Mouse (Mus musculus) lung, adult 2 months (tissue): ENCODE data around the gene Acsm3. TPM values are rescaled to one million over a fixed set of nuclear protein-coding genes. Genes with fewer than 3 reads are reported as not detected.

ENCODE experiments used
- DNase-seq: peaks from one replicate; pipeline ENCODE4 v3.0.0; 2022
- H3K4me1 ChIP-seq: fragments of 200-500 bp; 2 replicates; pipeline ENCODE4 v1.6.1; 2011; ENCODE audit warnings: low read length; ENCODE audit not compliant: control insufficient read depth, insufficient read depth
- H3K4me3 ChIP-seq: fragments of 200-500 bp; replicated peaks from 2 replicates; pipeline ENCODE3; 2011; ENCODE audit warnings: low read depth, mild to moderate bottlenecking, control low read depth, low read length; ENCODE audit errors: extremely low read depth
- CTCF ChIP-seq: fragments of 200-500 bp; IDR thresholded peaks from 2 replicates; pipeline ENCODE4 v1.5.1; 2011; ENCODE audit warnings: mild to moderate bottlenecking, low read length, control low read depth; ENCODE audit not compliant: insufficient read depth
- POLR2A ChIP-seq: fragments of 200-500 bp; IDR thresholded peaks from 2 replicates; pipeline ENCODE4 v1.6.1; 2011; ENCODE audit warnings: low read depth, mild to moderate bottlenecking, control low read depth, low read length, borderline replicate concordance; ENCODE audit errors: extremely low read depth
- WGBS: fragments of 180-500 bp; shearing (Covaris S2); methylation state at CpG from one replicate; pipeline ENCODE4 v1.1.7; 2018; 5-methylcytosine and 5-hydroxymethylcytosine counted together
- polyA plus RNA-seq: library from polyadenylated mRNA; depleted of rRNA; stranded (reverse); fragments of >200 nt; gene quantifications from 2 replicates; pipeline ENCODE4 v1.2.3, GENCODE M21; 2012

Gene Acsm3
- polyA plus RNA-seq, 1 experiment: 2.9 TPM

DNA sequence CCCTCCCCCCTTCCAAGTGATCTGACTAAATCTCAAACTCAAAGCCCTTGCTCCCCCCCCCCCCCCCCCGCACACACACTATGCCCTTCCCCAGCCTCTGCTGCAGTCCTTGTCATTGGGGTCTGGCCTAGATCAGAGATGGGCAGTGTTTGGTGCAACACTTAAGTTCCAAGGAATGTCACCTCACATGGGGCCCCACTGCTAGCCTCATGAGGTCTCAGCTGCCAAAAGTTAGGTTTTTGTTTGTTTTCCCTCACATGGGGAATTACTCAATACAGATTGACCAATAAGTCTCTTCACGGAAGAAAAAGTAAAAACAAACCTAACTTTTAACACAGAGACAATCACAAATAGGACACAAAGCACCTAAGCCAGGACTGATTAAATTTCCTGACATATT, 12.0 kb upstream of the Acsm3 start:
- DNase-seq: no peak
- no peaks in the 10 kb centered on the region for H3K4me1 ChIP-seq
- TF ChIP-seq POLR2A (no peak), CTCF (no peak)
- H3K4me3 ChIP-seq: no peak overlapping the region
- 45% methylated on average over 2 of the region's 2 CpGs for WGBS

DNA sequence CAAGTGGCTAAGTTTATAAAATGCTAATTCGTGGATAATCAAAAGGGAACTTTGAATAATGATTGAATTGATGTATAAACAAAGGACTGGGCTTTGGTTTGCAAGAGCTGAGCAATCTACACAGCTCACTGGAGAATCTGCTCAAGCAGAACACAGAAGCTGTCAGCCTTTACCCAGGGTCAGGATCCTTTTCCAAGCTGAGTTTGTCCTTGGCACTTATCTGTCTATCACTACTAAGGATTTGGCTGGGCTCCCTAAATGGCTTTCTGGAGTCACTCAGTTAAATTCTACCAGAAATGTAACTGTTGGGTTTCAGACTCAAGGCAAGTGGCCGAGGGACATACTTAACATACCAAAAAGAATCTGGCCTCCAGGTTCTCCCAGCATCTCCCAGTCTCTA, 10.8 kb upstream of the Acsm3 start:
- TF ChIP-seq POLR2A (no peak), CTCF (no peak)
- 43% methylated on average over 2 of the region's 2 CpGs for WGBS
- DNase-seq: no peak
- no peak overlapping the region for H3K4me3 ChIP-seq
- H3K4me1 ChIP-seq: no peaks in the 10 kb centered on the region

DNA sequence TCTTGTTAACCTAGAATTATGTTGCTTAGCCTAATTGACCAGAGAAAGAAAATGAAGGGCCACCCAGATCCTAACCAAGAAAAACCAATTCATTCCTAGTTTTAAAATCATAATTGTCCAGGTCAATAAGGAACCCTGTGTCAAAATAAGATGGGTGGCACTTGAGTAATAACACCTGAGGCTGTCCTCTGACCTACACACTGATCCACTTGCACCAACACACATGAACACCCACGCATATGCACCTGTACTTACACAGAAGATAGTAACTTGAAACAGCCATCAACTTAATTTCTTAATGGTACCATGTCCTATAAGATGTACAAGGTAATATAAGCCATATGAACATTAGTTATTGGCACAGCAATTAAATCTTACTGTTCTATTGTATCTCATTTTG, 7.0 kb upstream of the Acsm3 start:
- WGBS: 89% methylated on average over 1 of the region's 1 CpGs

DNA sequence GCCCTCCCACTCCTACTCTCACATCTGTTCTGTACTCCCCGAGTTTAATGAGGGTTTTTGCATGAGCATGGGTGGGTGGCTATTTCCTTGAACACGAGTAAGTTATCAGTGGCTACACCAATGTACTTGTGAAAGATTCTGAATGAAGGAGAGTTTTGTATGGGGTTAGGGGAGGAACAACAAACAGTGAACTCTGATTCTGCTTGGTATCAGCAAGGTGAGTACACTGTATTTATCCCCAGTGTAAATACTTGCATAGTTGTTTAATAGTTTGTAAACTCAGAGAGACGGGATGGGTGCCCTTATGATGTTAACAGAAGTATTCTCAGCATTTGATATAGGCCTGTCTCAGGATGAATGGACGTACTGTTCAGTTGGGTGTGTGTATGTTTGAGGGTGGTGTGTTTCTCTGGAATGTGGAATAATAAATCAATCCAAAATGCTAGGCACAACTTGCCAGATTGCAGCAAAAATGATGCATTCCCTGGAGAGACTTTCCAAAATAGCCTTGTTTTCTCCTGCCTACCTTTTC, 1.5 kb downstream of the Acsm3 start:
- H3K4me1 ChIP-seq: no peaks in the 10 kb centered on the region
- WGBS: 36% methylated on average over 4 of the region's 4 CpGs
- H3K4me3 ChIP-seq: no peak overlapping the region
- TF ChIP-seq POLR2A (no peak), CTCF (no peak)
- no peak for DNase-seq

More for the DNA sequence above, 7.0 kb upstream of the Acsm3 start:
- Histone ChIP-seq H3K4me1 (no peaks in the 10 kb centered on the region), H3K4me3 (no peak overlapping the region)
- no peak for DNase-seq
- TF ChIP-seq POLR2A: no peak

DNA sequence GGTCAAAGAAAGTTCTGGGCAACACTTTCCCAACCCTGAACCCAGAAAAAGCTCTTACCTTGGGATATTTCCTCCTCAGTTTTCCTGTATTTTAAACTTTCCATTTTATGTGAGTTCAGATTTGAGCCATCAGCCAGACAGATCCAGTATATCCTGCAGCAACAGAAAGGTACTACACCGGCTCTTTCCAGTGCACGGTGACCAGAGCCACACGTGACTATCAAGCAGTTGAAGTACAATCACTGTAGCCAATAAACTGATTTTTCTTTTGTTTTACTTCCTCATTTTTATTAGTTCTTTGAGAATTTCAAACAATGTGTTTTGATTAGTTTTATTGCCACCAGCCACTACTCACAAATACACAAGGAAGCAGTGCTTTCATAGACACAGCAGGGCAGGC, 3.7 kb downstream of the Acsm3 start:
- no peak for TF ChIP-seq POLR2A
- TF ChIP-seq CTCF: no peak
- DNase-seq: no peak
- WGBS: 86% methylated on average over 3 of the region's 3 CpGs
- H3K4me1 ChIP-seq: no peaks in the 10 kb centered on the region
- no peak overlapping the region for H3K4me3 ChIP-seq

DNA sequence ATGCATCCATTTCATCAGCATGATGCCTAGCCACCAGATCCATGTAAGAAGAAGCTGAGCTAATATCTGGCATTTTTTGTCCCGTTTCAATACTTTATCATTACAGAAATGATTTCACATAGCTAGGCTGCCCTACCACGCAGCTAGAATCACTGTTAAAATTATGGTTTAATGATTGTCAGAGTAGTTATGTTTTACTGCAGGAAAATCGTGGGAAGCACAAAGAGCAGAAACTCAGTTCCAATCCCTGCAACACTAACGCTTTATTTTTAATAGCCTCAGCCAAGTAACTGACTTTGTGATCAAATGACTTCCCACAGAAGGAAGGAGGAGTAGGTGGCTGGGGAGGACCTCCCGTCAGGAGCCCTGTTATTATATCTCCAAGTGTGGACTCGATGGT, 6.3 kb downstream of the Acsm3 start:
- no peak for TF ChIP-seq CTCF
- no peak for TF ChIP-seq POLR2A
- DNase-seq: no peak
- no peak overlapping the region for H3K4me3 ChIP-seq
- WGBS: 78% methylated on average over 6 of the region's 6 CpGs
- H3K4me1 ChIP-seq: no peaks in the 10 kb centered on the region

DNA sequence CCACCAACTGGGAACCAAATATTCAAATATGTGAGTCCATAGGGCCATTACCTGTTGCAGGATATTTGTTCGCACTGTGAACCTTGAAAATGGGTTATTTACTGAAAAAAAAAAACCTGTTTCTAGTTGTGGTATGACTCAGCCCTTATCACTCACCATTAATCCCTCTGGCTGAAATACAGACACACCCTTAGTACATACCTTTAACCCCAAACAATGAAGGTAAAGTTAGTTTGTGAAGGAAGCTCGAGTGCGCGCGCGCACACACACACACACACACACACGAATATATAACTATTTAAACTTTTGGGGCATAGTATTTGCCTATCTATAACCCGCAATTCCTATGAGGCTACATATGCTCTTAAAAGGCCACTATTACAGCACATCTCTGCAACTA, 9.2 kb downstream of the Acsm3 start:
- H3K4me1 ChIP-seq: no peaks in the 10 kb centered on the region
- WGBS: 95% methylated on average over 8 of the region's 8 CpGs
- TF ChIP-seq CTCF (no peak), POLR2A (no peak)
- DNase-seq: no peak
- no peak overlapping the region for H3K4me3 ChIP-seq

DNA sequence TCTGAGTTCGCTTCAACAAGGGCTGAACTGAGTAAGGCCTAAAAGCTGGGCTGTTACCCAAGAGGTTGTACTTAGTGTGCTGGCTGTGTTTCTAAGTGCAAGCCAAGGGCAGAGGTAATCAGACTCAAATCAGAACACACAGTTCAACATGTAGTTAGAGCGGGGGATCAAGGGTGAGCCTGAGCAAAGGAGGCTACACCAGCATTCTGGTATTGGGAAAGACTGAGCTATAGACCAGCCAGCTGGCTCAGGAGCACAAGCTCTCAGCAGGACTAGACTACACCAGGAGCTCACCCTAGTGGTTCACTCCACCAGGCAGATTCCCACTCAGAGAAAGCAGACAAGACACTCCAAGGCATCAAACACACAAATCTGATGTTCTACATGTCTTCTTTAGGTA, 22.7 kb downstream of the Acsm3 start:
- TF ChIP-seq POLR2A: no peak
- no peak for TF ChIP-seq CTCF
- DNase-seq: no peak
- H3K4me1 ChIP-seq: no peaks in the 10 kb centered on the region
- 89% methylated on average over 2 of the region's 2 CpGs for whole genome bisulfite sequencing
- H3K4me3 ChIP-seq: no peak overlapping the region

DNA sequence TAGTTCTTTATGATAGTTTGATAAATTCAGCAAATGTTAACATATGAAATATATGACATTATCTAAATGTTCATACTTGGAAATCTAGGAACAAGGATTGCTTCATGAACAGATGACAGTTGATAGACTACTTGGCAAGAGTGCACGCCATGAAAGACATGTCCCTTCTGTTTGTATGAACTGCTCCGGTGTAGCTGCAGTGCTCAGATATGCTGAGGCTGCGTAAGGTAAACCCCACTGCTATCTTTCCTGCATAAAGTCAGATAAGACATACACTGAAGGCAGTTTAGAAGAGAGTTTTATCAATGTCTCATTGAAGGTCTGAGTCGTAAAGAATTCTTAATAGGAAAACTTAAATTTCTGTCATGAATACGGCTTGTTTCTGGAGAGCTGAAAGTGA, 24.2 kb downstream of the Acsm3 start:
- Histone ChIP-seq H3K4me3 (no peak overlapping the region), H3K4me1 (no peaks in the 10 kb centered on the region)
- no peak for DNase-seq
- WGBS: 84% methylated on average over 5 of the region's 5 CpGs
- TF ChIP-seq POLR2A: no peak
- no peak for TF ChIP-seq CTCF

DNA sequence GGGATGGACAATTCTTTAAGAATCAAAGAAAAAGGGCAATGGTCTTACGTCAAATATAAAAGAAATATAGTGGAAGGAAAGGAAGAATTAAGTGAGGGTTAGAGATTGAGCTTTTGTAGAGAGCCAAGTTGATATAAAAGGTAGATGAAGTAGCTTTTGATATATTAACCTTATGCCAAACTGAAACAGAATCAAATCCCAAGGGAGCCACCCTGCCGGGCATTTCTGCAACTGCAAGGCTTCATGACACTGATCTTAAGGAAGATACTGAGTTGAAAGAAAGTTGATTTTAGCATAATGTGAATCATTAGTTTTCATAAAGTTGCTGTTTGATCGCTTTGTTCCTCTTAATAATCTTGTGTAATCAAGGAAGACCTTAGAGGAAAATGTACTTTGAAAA, 28.3 kb downstream of the Acsm3 start:
- DNase-seq: no peak
- H3K4me1 ChIP-seq: no peaks in the 10 kb centered on the region
- no peak overlapping the region for H3K4me3 ChIP-seq
- TF ChIP-seq POLR2A: no peak
- TF ChIP-seq CTCF: no peak
- WGBS: 90% methylated on average over 3 of the region's 3 CpGs
